Mouse (Mus musculus): ENCODE results near the gene Bicra.

Bicra gene

DNA sequence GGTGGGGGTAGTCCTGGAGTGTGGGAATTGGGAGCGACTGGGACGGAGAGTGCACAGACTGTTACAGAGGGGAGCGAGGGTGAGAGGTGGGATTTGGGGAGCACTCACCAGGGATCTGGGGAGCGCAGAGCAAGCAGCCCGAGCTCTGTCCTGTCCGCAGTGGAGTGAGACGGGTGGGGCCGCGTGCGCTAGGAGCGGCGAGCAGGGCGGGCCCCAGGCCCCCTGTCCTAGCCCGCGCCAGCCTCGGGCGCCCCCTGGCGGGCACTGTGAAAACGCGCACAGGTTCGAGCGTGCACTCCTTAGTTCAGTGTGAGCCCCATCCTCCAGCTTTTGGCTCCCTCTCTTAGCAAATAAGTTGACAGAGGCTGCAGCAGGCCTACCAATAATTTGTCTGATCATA lies 80.4 kb downstream of the Bicra start, which contains the start of gene Ehd2:
Gene Ehd2 (minus strand): TSS at position 256 of the 400 bp plus-strand sequence.
- DNase-seq = peak; percentile 57

GRCm38 (mm10) chr7:15966489-15966888 lies 81.2 kb downstream of the Bicra start:
- DNase-seq = no peak

DNA sequence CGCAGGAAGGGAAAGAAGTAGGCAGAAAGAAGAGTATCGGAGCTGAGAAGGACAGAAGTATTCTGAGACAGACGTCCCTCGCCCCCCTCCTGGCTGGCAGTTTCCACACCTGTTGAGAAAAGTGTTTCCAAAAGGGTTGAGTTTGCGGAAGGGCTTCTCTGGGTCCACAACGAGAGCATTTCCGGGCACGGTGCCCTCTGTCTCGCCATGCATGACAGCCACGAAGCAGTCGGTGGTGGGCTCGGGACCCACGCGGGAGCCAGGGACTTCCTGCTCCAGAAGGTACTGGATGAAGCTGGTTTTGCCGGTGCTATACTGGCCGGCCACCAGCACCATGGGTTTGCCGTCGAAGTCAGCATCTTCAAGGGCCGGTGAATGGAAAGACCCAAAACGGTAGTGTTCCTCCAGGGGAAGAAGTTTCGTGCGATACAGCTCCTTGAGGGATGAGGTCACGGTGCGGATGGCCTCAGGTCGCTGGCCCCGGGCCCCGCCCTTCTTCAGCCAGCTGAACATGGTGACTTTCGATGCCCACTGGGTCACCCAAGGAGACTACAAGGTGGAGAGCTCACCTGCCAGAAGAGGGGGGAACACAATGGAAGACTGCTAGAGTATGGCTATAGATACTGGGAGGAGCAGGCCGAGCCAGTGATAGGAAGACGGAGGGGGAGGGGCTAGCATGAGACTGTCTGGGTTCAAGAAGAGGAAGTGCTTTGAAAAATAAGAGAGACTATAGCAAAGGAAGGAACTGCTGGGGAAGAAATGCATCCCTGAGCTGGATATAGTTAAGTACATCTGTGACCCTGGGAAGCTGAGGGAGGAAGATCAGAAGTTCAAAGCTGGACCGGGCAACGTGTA lies 83.7 kb downstream of the Bicra start:
- no peak for DNase-seq

- peak; percentile 86 for DNase-seq
Observed at GRCm38 (mm10) chr7:15962311-15963288, 85.1 kb downstream of the Bicra start.

GRCm38 (mm10) chr7:15961798-15962197 lies 85.9 kb downstream of the Bicra start:
- no peak for DNase-seq

- DNase-seq = no peak
Observed at GRCm38 (mm10) chr7:15961239-15961638, 86.5 kb downstream of the Bicra start.

DNA sequence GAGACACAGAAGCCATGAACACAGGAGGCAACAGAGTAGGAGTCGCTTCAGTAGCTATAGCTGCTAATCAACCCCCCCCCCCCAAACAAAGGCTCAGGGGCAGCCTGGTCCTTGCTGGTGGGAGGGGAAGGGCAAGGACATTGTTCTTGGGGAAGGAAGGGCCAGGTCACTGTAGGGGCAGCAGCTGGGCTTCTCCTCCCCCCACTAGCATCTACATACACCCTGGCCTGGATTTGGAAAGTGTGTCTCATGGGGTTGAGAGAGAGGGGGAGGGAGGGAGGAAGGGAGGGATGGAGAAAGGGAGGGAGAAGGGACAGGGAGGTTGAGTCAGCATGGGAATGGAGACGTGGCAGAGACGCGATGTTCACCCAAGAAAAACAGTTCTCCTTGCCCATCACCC lies 87.0 kb downstream of the Bicra start:
- no peak for DNase-seq

DNA sequence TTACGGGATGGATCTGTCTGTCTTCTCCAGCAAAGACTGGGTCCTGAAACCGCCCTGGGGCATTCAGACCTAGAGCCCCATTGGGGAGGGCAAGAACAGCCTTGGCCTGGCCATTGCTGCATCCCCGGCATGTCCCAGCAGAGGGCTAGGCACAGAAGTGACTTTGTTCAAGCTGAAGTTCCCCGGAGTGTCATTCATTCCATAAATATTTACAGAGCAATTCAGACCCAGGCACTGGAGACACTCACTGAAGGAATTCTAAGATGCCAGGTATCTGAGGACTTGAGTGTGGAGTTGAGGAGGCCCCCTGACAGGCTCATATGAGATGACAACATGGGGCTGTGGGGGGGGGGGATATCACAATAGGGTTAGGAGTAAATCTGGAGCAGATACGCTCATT lies 91.6 kb downstream of the Bicra start:
- no peak for DNase-seq

DNA sequence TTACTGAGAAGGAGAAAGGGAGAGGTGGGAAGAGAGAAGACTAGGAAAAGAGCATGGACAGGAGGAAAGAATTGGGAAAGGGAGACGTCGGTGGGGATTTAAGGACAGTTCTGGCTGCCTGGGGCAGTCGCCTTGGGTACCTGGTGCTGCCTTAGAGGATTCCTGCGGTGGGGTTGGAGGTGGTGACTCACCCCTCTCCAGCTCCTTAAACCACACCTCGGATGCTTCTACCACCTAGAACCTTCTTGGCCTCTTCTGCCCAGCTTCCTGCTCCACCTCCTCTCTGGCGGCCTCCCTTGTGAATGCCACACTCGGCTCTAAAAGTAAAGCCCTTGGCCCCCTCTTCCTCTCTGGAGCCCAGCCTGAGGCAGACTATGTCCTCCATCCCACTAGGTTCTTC lies 92.2 kb downstream of the Bicra start:
- no peak for DNase-seq

DNA sequence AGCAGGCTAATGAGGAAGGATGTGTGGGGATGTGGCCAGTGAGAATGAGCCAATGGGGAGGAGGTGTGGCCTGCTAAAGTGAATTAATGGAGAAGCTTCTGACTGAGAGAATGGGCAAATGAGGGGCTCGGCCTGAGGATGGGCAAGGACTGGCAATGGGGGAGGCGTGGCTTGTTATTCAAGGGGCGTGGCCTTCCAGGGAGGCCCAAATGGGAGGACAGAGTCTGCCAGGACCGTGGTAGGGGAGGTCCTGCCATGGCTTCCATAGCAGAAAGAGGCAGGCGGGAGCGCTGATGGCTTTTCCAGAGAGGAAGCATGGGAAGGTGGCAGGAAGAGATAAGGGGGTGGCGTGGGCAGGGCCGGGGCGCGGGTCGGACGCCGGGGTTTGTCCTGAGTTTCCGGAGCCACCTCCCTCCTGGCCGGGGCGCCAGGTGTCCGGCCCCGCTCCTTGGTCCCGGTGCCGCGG lies 92.7 kb downstream of the Bicra start:
- DNase-seq = peak; percentile 55

DNA sequence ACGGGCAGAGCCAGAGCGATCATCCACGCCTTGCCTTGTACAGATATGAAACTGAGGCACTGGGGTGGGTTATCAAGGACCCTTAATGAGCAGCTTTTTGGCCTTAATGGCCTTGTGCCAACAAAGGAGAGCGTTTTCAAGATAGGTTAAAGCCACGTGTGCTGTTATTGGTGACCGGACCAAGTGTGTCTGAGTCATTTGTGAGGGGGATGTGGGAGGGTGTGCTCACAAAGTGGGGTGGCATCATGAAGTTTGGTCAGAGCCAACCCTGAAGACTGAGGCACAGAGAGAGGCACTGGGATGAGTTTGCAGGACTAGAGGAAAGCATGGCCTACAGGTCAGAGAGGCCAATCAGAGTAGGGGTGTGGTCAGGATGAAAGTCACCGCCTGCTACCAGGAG lies 93.3 kb downstream of the Bicra start:
- DNase-seq = no peak

GRCm38 (mm10) chr7:15953307-15954074 lies 94.2 kb downstream of the Bicra start:
- DNase-seq = no peak

DNA sequence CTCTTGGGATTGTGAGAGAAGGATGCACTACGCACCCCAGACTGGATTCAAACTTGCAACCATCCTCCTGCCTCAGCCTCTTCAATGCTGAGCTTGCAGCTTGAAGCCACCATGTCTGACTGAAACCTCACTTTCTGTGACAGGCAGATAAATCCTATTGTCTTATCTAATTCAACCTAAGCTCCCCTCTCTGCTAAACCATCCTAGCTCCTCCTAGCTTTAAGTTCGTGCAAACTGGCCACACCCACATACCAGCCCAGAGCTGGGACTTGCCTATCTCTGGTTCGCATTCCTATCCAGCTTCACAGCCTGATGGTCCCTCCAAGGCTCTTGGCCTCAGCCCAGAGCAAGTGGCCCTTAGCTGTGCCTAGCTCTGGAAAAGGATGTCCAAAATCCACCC lies 95.3 kb downstream of the Bicra start:
- no peak for DNase-seq

DNA sequence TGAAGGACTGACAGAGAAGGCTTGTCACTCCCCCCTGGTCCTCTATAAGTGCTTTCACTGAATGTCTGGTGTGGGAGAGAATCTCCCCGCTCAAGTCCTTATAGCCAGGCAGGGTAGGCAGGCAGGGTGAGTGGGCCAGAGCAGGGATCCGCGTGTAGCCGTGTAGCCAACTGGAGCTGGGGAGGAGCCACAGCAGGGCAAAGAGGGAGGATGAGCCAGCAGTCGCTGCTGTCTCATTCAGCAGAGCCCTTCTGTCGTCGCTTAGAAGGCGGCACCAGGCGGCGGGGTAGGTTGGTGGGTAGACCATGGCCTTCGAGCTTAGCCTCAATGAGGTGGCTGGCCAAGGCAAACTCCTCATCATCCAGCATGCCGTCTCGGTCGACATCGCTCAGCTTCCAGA lies 97.7 kb downstream of the Bicra start:
- DNase-seq = no peak

DNA sequence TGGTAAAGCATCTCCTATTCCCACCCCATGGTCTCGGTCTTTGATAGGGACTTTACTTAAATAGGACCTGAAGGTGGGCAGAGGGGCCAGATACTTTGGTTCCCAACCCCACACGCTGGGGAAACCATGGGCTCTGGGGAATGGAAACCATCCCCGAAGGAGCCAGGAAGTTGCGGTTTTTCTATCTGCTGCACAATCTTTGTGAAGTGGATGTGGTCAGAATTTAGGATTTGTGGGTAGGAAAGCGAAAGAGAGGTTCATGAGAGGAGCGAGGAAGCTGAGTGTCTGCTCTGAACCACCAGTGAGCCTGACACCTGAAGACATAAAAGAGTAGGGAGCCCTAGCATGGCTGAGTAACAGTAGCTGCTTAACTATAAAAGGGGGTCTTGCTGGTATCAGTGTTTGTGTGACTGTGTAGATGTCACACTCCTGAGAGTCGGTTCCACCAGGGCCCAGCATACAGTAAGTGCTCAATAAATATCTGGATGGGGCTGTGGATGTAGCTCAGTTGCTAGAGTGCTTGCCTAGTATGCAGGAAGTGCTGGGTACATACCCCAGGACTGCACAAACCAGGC lies 98.4 kb downstream of the Bicra start:
- no peak for DNase-seq

GRCm38 (mm10) chr7:15948381-15948941 lies 99.3 kb downstream of the Bicra start:
- DNase-seq = peak; percentile 83

- no peak for DNase-seq
Observed at GRCm38 (mm10) chr7:15947653-15948260, 100.0 kb downstream of the Bicra start.

DNA sequence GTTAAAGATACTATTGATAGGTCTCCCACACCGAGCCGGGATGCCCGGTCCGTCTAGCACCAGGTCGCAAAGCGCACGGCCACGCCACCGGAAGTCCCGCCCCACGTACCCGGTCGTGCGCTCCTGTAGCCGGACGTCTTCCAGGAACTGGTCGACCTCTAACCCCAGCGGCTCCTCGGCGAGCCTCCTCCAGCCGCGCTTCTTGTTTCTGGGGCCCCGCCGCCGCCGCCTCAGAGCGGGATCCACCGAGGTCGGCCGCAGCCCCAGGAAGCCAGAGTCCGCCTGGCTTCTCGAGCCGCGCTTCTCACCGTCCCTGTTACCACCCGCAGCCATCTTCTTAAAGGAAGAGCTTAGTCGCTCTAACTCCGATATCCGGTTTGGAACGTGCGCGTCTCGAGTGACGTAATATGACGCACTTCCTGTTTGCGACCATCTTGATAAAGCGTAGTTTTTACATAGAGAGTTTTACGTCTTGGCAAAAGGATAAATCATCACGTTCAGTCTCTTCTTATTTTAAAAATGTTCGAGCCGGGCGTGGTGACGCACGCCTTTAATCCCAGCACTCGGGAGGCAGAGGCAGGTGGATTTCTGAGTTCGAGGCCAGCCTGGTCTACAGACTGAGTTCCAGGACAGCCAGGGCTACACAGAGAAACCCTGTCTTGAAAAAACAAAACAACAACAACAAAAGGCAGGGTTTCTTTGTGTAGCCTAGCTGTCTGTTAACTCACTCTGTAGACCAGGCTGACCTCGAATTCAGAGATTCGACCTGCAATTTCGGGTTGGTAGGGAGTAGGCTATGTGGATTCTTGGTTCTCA lies 101.8 kb downstream of the Bicra start, which contains the start of gene Nop53:
Gene Nop53 (minus strand): TSS at position 354 of the 816 bp plus-strand sequence.
- peak; percentile 98 for DNase-seq

DNA sequence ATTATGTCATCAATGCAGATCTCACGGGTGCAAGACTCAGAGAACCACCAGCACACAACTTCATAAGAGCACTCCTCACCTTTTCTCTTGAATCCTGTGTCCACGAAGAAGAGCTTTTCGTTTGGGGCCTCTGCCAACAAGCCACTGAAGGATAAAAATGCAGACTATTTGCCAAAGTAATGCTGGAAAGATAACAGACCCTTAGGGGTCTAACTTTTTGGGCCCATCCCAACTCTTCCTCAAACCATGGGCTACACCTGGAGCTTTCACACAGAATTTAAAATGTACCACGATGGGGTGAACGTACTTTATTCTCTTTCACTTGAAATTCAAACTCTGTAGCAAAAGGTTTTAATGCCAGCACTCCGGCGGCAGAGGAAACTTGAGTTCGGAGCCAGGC lies 102.5 kb downstream of the Bicra start:
- DNase-seq = no peak

DNA sequence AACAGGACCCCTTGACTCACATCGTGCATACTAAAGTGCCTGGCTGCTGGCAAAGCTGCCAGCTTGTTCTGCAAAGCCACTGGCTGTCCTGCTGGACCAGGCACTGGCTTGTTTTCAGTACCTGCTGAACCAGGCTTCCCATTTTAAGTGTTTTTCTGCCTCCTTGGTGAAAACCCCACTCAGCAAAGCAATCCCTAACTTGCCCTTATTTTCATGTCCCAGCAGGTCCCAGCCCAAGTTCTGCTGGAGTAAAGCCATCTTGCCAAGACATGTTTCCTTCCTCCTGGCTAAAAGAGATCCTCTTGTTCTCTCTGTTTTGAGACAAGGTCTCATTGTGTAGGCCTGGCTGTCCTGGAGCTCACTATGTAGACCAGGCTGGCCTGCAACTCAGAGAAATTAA lies 103.4 kb downstream of the Bicra start:
- no peak for DNase-seq

- no peak for DNase-seq
Observed at GRCm38 (mm10) chr7:15938621-15939020, 109.1 kb downstream of the Bicra start.

Data from kidney, adult 9 months (tissue).